Mouse (Mus musculus) myocyte (in vitro differentiated cells): ENCODE results near the gene Rae1.

ENCODE experiments used
- CEBPB ChIP-seq: IDR thresholded peaks from 2 replicates; pipeline ENCODE4 v1.6.1; 2011; ENCODE audit warnings: mild to moderate bottlenecking, moderate library complexity; ENCODE audit not compliant: poor library complexity, insufficient read depth, severe bottlenecking
- MYOG ChIP-seq, 3 experiments: IDR thresholded peaks; one replicate each; pipeline ENCODE4 v1.6.1; 2011; ENCODE audit warnings: control low read depth in 2 of 3, low read depth in 2 of 3, mild to moderate bottlenecking in 2 of 3; ENCODE audit not compliant: insufficient read length in 2 of 3, control insufficient read depth in 1 of 3, insufficient read depth in 1 of 3
- POLR2A ChIP-seq: IDR thresholded peaks from one replicate; pipeline ENCODE4 v1.6.1; 2011; ENCODE audit warnings: low read depth, mild to moderate bottlenecking, control low read depth, moderate library complexity; ENCODE audit not compliant: insufficient read length
- POLR2AphosphoS2 ChIP-seq: IDR thresholded peaks from one replicate; pipeline ENCODE4 v1.6.1; 2011; ENCODE audit warnings: low read depth, control low read depth; ENCODE audit not compliant: insufficient read length
- TCF3 ChIP-seq: IDR thresholded peaks from one replicate; pipeline ENCODE4 v1.6.1; 2011; ENCODE audit warnings: low read depth, control low read depth; ENCODE audit not compliant: insufficient read length
- USF1 ChIP-seq: IDR thresholded peaks from one replicate; pipeline ENCODE4 v1.6.1; 2011; ENCODE audit warnings: low read depth, mild to moderate bottlenecking, control low read depth, moderate library complexity

DNA sequence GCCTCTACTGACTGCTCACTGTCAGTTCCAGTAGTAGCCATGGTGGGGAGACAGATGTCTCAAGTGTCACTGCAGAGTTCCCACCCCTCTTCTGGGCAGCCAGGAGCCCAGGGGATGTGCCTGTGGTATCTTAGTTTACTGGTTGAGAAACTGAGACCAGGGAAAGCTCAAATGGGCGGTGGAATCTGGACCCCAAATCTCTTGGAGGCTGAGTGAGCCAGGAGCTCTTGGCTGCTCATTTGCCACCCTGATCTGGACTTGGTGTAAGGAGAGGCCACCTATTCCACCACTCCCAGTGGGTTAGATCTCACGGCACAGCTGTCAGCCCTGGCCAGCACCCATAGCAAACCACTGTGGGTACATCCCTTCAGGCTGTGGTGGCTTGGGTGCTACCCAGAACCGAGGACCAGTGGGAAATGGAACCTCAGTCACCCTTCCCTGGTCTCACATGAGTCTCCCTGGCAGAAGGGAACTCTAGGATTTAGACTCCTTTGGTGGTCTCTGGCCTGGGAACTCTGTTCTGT lies 28.7 kb downstream of the Rae1 start:
- TF ChIP-seq POLR2A (no peak), POLR2AphosphoS2 (no peak), USF1 (no peak), CEBPB (no peak), MYOG (IDR thresholded peaks at IDR 0.05; ENCODE audit: control insufficient read depth in 1 of 3, insufficient read depth in 1 of 3, insufficient read length in 2 of 3, low read depth in 2 of 3) (peak; percentile 66 to 97 (median 82)), TCF3 (peak; percentile 50)
